22 mouse cellular contexts compared by ENCODE assay signal in genomic region chr12:102598535-102598934, GRCm38 (mm10). TPM values are rescaled to one million over a fixed set of nuclear protein-coding genes. Genes with fewer than 3 reads are reported as not detected.
DNase-seq lines count a peak whose midpoint lies in the region; ATAC-seq and TF ChIP-seq lines count a peak whose summit lies in the region.
"Had no signal": no experiment of that assay in that cellular context is flagged by ENCODE, and none has a peak within 500 bp of the region (broad histone marks: within the 10 kb centered on the region; RNA-seq: fewer than 3 reads in every experiment).

No protein-coding gene starts in this region.

- no peak for TF ChIP-seq POLR2A in thymus, adult 2 months (IDR thresholded peaks at IDR 0.05; ENCODE audit: control insufficient read depth, extremely low read depth, insufficient read depth, low read length, poor library complexity)

- H3K27me3 ChIP-seq in thymus, adult 2 months (ENCODE audit: control insufficient read depth, insufficient read depth, low read length) = no peaks in the 10 kb centered on the region
- no peaks in the 10 kb centered on the region for H3K27me3 ChIP-seq in stomach, postnatal 0 days (ENCODE audit: control insufficient read depth, insufficient read depth, low read length)
- H3K27me3 ChIP-seq: forebrain, embryonic 15.5 days; liver, embryonic 15.5 days; neural tube, embryonic 13.5 days had no signal

- H3K4me2 ChIP-seq in stomach, postnatal 0 days (replicated peaks; ENCODE audit: low read depth) = no peak overlapping the region
- H3K4me2 ChIP-seq: forebrain, embryonic 15.5 days; liver, embryonic 15.5 days; neural tube, embryonic 13.5 days had no signal

- H3K27ac ChIP-seq in gastrocnemius, adult 2 months = no peak overlapping the region
- H3K27ac ChIP-seq in left cerebral cortex, adult 2 months = no peak overlapping the region
- H3K27ac ChIP-seq in thymus, adult 2 months (ENCODE audit: control insufficient read depth, insufficient read depth, low read length) = no peak overlapping the region
- no peak overlapping the region for H3K27ac ChIP-seq in stomach, postnatal 0 days (replicated peaks)
- H3K27ac ChIP-seq: embryonic facial prominence, embryonic 10.5 days; forebrain, embryonic 15.5 days; liver, embryonic 15.5 days; midbrain, embryonic 10.5 days; neural tube, embryonic 13.5 days had no signal

- no peak for TF ChIP-seq EP300 in stomach, postnatal 0 days (optimal IDR thresholded peaks at IDR 0.05)

- H3K36me3 ChIP-seq in thymus, adult 2 months (ENCODE audit: control insufficient read depth, insufficient read depth, low read length) = no peaks in the 10 kb centered on the region
- no peaks in the 10 kb centered on the region for H3K36me3 ChIP-seq in stomach, postnatal 0 days (ENCODE audit: control insufficient read depth, insufficient read depth, low read length)
- H3K36me3 ChIP-seq: liver, embryonic 15.5 days; neural tube, embryonic 13.5 days had no signal

- no peak overlapping the region for H3K4me3 ChIP-seq in gastrocnemius, adult 2 months
- no peak overlapping the region for H3K4me3 ChIP-seq in left cerebral cortex, adult 2 months
- no peak overlapping the region for H3K4me3 ChIP-seq in thymus, adult 2 months (ENCODE audit: control insufficient read depth, insufficient read depth, low read length)
- H3K4me3 ChIP-seq in stomach, postnatal 0 days (ENCODE audit: low read depth, low read length) = no peak overlapping the region
- H3K4me3 ChIP-seq: embryonic facial prominence, embryonic 10.5 days; forebrain, embryonic 15.5 days; liver, embryonic 15.5 days; midbrain, embryonic 10.5 days; neural tube, embryonic 13.5 days had no signal

- H3K9ac ChIP-seq in stomach, postnatal 0 days (ENCODE audit: low read length) = no peak overlapping the region
- H3K9ac ChIP-seq: forebrain, embryonic 15.5 days; liver, embryonic 15.5 days; neural tube, embryonic 13.5 days had no signal

- no peaks in the 10 kb centered on the region for H3K9me3 ChIP-seq in stomach, postnatal 0 days (ENCODE audit: control insufficient read depth, low read length)
- H3K9me3 ChIP-seq: forebrain, embryonic 15.5 days; liver, embryonic 15.5 days had no signal

- TF ChIP-seq CTCF in gastrocnemius, adult 2 months (IDR thresholded peaks at IDR 0.05) = peak; percentile 42
- peak; percentile 33 for TF ChIP-seq CTCF in left cerebral cortex, adult 2 months (IDR thresholded peaks at IDR 0.05)
- peak; percentile 20; the same call in 1 of the 2 replicates for TF ChIP-seq CTCF in thymus, adult 2 months (IDR thresholded peaks at IDR 0.05; ENCODE audit: borderline replicate concordance, control insufficient read depth, extremely low read depth, insufficient read depth, low read length, poor library complexity)
- TF ChIP-seq CTCF in stomach, postnatal 0 days (IDR thresholded peaks at IDR 0.05; ENCODE audit: low read depth) = peak; percentile 52

- H3K4me1 ChIP-seq in thymus, adult 2 months (replicated peaks; ENCODE audit: control insufficient read depth, insufficient read depth, low read length) = no peaks in the 10 kb centered on the region
- peaks cover 3% of the 10 kb centered on the region; the same call in 1 of the 2 replicates for H3K4me1 ChIP-seq in stomach, postnatal 0 days (replicated peaks; ENCODE audit: control insufficient read depth, insufficient read depth)
- H3K4me1 ChIP-seq: liver, embryonic 15.5 days had no signal

- WGBS in thymus, adult 2 months = 97% methylated on average over 3 of the region's 3 CpGs
- 98% methylated on average over 3 of the region's 3 CpGs for WGBS in stomach, postnatal 0 days

- no peak for ATAC-seq in stomach, postnatal 0 days (ENCODE audit: low FRiP score, low TSS enrichment)
- ATAC-seq: forebrain, embryonic 15.5 days had no signal

- no peak for DNase-seq in gastrocnemius, adult 2 months
- no peak for DNase-seq in gastrocnemius, postnatal 4 days (ENCODE audit: low spot score in 2 of 2)
- DNase-seq in left cerebral cortex, adult 2 months (ENCODE audit: extremely low spot score in 1 of 2, low spot score in 2 of 2) = no peak
- no peak for DNase-seq in left cerebral cortex, postnatal 25 days (ENCODE audit: low spot score in 2 of 2)
- DNase-seq in thymus, adult 2 months = no peak
- DNase-seq in thymus, postnatal 4 days = no peak
- no peak for DNase-seq in stomach, postnatal 0 days (ENCODE audit: low spot score)
- no peak for DNase-seq in urinary bladder, postnatal 4 days (ENCODE audit: low spot score in 2 of 2)
- DNase-seq: adrenal gland, postnatal 14 days; cerebellum, adult 18-20 months; heart, adult 11 months; kidney, adult 2 months; layer of hippocampus, postnatal 36 days; left cerebral cortex, postnatal 4 days; lung, postnatal 4 days; right cerebral cortex, postnatal 14 days had no signal

- intact Hi-C loops in gastrocnemius, adult 2 months (cut with DNase I) = no loop called here
- intact Hi-C loops in left cerebral cortex, adult 2 months (cut with DNase I) = no loop called here
- intact Hi-C loops in left cerebral cortex, postnatal 25 days (cut with DNase I) = no loop called here

RNA-seq across cellular contexts. Expression of gene Chga, which starts 43.8 kb away (rescaled TPM):
- not detected for total RNA-seq in gastrocnemius, adult 2 months (2021)
- total RNA-seq in gastrocnemius, postnatal 4 days (2021) = under 1 TPM in 1 of 2 experiments, not detected in 1; 0.20 TPM
- total RNA-seq in left cerebral cortex, adult 2 months (2021) = 100 to 1,000 TPM; 176 to 177 TPM
- total RNA-seq in left cerebral cortex, postnatal 25 days (2021) = 100 to 1,000 TPM; 177 to 186 TPM
- 7.3 and 12.4 TPM in 2 replicates for polyA plus RNA-seq in thymus, adult 2 months (2012; rRNA removed)
- polyA plus RNA-seq in stomach, postnatal 0 days (2015; fragmentation: Nextera tagmentation; extraction: Ambion mirVana) = 28.9 and 33.2 TPM in 2 replicates
- total RNA-seq: gastrocnemius, adult 18-20 months had no signal

Comparison
In these comparisons a context has a peak if more than half of its experiments do, and no peak if none do; other contexts are left out.
1. RNA of gene Chga, which starts 43.8 kb away (total RNA-seq): 177 to 186 TPM in left cerebral cortex, postnatal 25 days and 176 to 177 TPM in left cerebral cortex, adult 2 months; 0.20 TPM in gastrocnemius, postnatal 4 days and not detected in gastrocnemius, adult 2 months; every median in the first group is over 100 times any median in the second.
2. Peak in every context shown above with its lines, with median percentiles within 50 percentile points of each other: CTCF ChIP-seq.